Mouse (Mus musculus) liver, adult 2 months (tissue): ENCODE measurements around the gene Cby1. TPM values are rescaled to one million over a fixed set of nuclear protein-coding genes. Genes with fewer than 3 reads are reported as not detected.
A peak's percentile ranks its signal among the peaks of the same experiment; 100 is the strongest.
"Not testable (repeated sequence)": the region's sequence is repeated elsewhere in the genome, so short reads cannot be mapped to it uniquely, and the experiment has no call there.

Experiments used
- DNase-seq: peaks from one replicate; pipeline ENCODE4 v3.0.0-alpha.2; 2011; ENCODE audit warnings: low read depth, low spot score; ENCODE audit errors: extremely low read depth
- H3K27ac ChIP-seq: fragments of 200-500 bp; replicated peaks from 2 replicates; pipeline ENCODE4 v1.5.1; 2012; ENCODE audit warnings: low read depth, mild to moderate bottlenecking, control low read depth, inconsistent platforms, low read length; ENCODE audit not compliant: insufficient read depth
- H3K27me3 ChIP-seq: fragments of 200-500 bp; 2 replicates; pipeline ENCODE4 v1.6.1; 2012; ENCODE audit warnings: mild to moderate bottlenecking, moderate library complexity, low read length, inconsistent platforms; ENCODE audit not compliant: control insufficient read depth, insufficient read depth
- H3K36me3 ChIP-seq: fragments of 200-500 bp; 2 replicates; pipeline ENCODE4 v1.6.1; 2012; ENCODE audit warnings: low read length, inconsistent platforms; ENCODE audit not compliant: control insufficient read depth, insufficient read depth
- H3K4me1 ChIP-seq: fragments of 200-500 bp; 2 replicates; pipeline ENCODE4 v1.6.1; 2011; ENCODE audit warnings: low read length; ENCODE audit not compliant: control insufficient read depth, insufficient read depth
- H3K4me3 ChIP-seq: fragments of 200-500 bp; 2 replicates; pipeline ENCODE4 v1.5.1; 2011; ENCODE audit warnings: low read depth, mild to moderate bottlenecking, control low read depth, low read length, moderate library complexity; ENCODE audit not compliant: insufficient read depth
- H3K79me2 ChIP-seq: fragments of 200-500 bp; 2 replicates; pipeline ENCODE4 v1.6.1; 2012; ENCODE audit warnings: inconsistent platforms, mild to moderate bottlenecking, low read length, moderate library complexity; ENCODE audit not compliant: control insufficient read depth, insufficient read depth
- H3K9ac ChIP-seq: fragments of 200-500 bp; 2 replicates; pipeline ENCODE4 v1.6.1; 2012; ENCODE audit warnings: low read depth, mild to moderate bottlenecking, control low read depth, inconsistent platforms, low read length
- CTCF ChIP-seq: fragments of 200-500 bp; IDR thresholded peaks from 2 replicates; pipeline ENCODE4 v1.5.1; 2011; ENCODE audit warnings: low read depth, low read length, control low read depth
- POLR2A ChIP-seq: fragments of 200-500 bp; IDR thresholded peaks from 2 replicates; pipeline ENCODE4 v1.6.1; 2011; ENCODE audit warnings: low read length, control low read depth; ENCODE audit not compliant: insufficient read depth; ENCODE audit errors: extremely low read depth
- WGBS: fragments of 180-500 bp; shearing (Covaris S2); methylation state at CpG from one replicate; pipeline ENCODE4 v1.1.7; 2018; 5-methylcytosine and 5-hydroxymethylcytosine counted together
- polyA plus RNA-seq: library from polyadenylated mRNA; depleted of rRNA; stranded (reverse); fragments of >200 nt; gene quantifications from 2 replicates; pipeline ENCODE4 v1.2.3, GENCODE M21; 2012
- total RNA-seq: library from RNA; depleted of rRNA; stranded (reverse); fragments of >200 nt; gene quantifications from 2 replicates; pipeline ENCODE4 v1.2.3, GENCODE M21; 2014

Cby1 gene
- total and polyA plus RNA-seq, 2 experiments = 3.3 to 6.6 TPM

DNA sequence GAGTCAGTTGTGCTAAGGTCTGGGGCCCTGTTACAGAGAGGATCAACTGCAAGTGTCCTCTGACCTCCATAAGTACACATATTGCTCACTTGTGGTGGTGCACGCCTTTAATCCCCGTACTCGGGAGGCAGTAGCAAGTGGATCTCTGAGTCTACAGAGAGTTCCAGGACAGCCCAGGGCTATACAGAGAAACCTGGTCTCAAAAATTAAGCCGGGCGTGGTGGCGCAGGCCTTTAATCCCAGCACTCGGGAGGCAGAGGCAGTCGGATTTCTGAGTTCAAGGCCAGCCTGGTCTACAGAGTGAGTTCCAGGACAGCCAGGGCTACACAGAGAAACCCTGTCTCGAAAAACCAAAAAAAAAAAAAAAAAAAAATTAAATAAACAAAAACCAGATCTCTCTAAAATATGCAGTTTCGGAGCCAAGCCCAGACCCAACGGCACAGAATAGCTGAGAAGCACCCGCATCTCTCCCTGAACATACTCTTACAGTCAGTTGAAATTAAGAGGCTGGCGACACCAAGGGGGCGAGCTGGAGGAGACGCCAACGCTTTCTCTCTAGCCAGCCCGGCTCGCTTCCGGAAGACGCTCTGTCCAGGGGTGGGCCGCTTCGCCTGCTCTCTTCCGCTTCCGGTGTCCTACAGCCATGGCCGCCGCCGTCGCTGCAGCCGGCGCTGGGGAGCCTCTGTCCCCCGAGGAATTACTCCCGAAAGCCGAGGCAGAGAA is 11.4 kb downstream of the Cby1 start, which contains the start of gene Tomm22:
Gene Tomm22, plus strand, starts transcription at position 613 of the 723 bp plus-strand sequence.
- TF ChIP-seq POLR2A = peak; percentile 55; the same call in 1 of the 2 replicates
- TF ChIP-seq CTCF = peak; percentile 70
- Histone ChIP-seq H3K9ac (peak within 1 kb of the TSS; percentile 94), H3K36me3 (peaks cover 11% of the 10 kb centered on the region), H3K4me1 (peaks cover 8% of the 10 kb centered on the region), H3K27ac (peak within 1 kb of the TSS; percentile 38; the same call in 1 of the 2 replicates), H3K79me2 (peaks cover 10% of the 10 kb centered on the region), H3K27me3 (no peaks in the 10 kb centered on the region), H3K4me3 (peak within 1 kb of the TSS; percentile 94)
- 11% methylated on average over 33 of the region's 33 CpGs for WGBS
- peak; percentile 81 for DNase-seq

DNA sequence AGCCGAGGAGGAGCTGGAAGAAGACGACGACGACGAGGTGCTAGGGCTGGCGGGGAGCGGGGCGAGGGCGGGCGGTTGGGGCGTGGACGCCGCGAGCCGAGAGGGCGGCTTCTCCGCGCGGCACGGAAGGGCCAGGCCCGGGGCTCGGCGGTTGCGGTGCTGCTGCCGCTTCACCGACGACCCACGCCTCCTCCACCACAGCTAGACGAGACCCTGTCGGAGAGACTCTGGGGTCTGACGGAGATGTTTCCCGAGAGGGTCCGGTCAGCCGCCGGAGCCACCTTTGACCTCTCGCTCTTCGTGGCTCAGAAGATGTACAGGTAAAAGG is 11.9 kb downstream of the Cby1 start:
- H3K36me3 ChIP-seq = peaks cover 14% of the 10 kb centered on the region
- H3K79me2 ChIP-seq = peaks cover 10% of the 10 kb centered on the region
- peak overlapping the region; percentile 94 for H3K4me3 ChIP-seq
- no peaks in the 10 kb centered on the region for H3K27me3 ChIP-seq
- H3K27ac ChIP-seq = peak overlapping the region; percentile 38; the same call in 1 of the 2 replicates
- peak overlapping the region; percentile 94 for H3K9ac ChIP-seq
- H3K4me1 ChIP-seq = peaks cover 8% of the 10 kb centered on the region
- WGBS = under 1% methylated on average over 35 of the region's 37 CpGs
- TF ChIP-seq CTCF = no peak
- no peak for TF ChIP-seq POLR2A
- no peak for DNase-seq

DNA sequence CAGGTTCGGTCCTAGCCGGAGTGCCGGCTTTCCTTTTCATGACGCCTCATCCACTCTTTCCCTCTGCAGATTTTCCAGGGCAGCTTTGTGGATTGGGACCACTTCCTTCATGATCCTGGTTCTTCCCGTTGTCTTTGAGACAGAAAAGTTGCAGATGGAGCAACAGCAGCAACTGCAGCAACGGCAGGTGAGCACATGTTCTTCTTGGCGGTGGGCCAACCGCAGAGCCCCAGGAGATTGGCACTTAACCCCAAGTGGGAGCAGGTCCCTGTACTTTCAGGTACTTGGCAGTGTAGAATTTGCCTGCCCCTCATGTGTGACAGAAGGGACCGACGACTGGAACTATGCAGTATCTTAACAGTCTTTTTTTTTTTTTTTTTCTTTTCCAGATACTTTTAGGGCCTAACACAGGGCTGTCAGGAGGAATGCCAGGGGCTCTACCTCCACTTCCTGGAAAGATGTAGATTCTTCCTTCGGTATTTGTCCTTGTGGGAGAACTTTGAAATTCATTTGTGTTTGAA is 12.9 kb downstream of the Cby1 start:
- whole genome bisulfite sequencing = 54% methylated on average over 11 of the region's 11 CpGs
- H3K27me3 ChIP-seq, H3K4me1 ChIP-seq, DNase-seq, H3K4me3 ChIP-seq, H3K27ac ChIP-seq: not testable (repeated sequence)
- peaks cover 16% of the 10 kb centered on the region for H3K36me3 ChIP-seq
- H3K79me2 ChIP-seq = peaks cover 10% of the 10 kb centered on the region
- peak overlapping the region; percentile 8; the same call in 1 of the 2 replicates for H3K9ac ChIP-seq

DNA sequence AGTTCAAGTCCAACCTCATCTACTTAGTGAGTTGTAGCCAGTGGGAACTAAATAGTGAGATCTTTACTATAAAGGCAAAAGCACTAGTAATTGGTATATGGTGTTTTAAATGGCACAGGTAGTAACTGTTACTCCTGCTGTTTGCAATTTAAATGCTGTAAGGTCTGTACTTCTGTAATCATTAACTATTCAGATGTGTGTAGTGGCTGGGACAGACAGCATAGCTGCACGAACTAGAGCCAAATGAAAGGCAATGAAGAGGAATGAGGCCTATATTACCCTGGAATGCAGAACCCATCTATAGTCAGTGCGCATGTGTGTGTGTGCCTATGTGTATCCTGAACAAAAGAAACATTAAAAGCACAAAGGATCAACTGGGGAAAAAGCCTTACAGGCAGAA is 18.9 kb downstream of the Cby1 start:
- Histone ChIP-seq H3K79me2 (peaks cover 22% of the 10 kb centered on the region; the same call in 1 of the 2 replicates), H3K4me3 (no peak overlapping the region), H3K9ac (no peak overlapping the region), H3K36me3 (peaks cover 17% of the 10 kb centered on the region), H3K4me1 (peaks cover 10% of the 10 kb centered on the region), H3K27me3 (no peaks in the 10 kb centered on the region), H3K27ac (no peak overlapping the region)
- DNase-seq = no peak
- TF ChIP-seq CTCF (no peak), POLR2A (no peak)
- WGBS = 50% methylated on average over 2 of the region's 2 CpGs

DNA sequence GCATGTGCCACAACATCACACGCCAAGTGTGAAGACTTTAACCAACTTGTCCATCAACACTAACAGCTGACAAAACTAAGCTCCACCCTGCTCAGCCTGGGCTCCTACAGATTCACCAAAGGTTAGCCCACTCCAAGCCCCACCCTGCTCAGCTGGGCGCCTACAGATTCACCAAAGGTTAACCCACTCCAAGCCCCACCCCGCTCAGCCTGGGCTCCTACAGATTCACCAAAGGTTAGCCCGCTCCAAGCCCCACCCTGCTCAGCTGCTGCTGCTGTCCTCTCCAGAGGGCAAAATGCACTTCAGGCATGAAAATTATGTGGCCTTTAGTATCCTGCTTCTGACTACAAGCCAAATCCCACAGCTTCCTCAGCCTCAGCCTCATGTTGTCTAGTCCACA is 23.0 kb downstream of the Cby1 start:
- H3K36me3 ChIP-seq = no peaks in the 10 kb centered on the region
- TF ChIP-seq CTCF (no peak), POLR2A (no peak)
- H3K27ac ChIP-seq = no peak overlapping the region; the same call in 1 of the 2 replicates
- peak; percentile 58 for DNase-seq
- peaks cover 43% of the 10 kb centered on the region for H3K4me1 ChIP-seq
- peaks cover 31% of the 10 kb centered on the region; the same call in 1 of the 2 replicates for H3K79me2 ChIP-seq
- no peak overlapping the region for H3K4me3 ChIP-seq
- WGBS = 53% methylated on average over 4 of the region's 4 CpGs
- no peak overlapping the region for H3K9ac ChIP-seq
- no peaks in the 10 kb centered on the region for H3K27me3 ChIP-seq

DNA sequence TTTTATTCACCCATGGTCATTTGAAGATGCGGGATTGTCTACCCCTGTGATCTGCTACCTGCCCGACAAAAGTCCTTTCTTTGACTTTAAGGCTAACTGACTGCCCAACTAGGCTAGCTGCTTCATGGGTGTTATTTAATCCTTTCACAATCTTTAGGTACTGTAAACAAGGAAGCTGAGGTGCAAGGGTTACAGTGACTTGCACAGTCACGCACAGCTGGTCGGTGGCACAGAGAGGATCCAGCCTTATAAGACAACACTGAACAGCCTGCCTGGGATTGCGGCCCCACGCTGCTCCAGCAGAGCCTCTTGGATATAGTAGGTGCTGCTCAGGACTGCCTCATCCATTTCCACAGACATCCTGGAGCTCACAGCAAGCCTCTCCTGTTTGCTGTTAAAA is 24.1 kb downstream of the Cby1 start:
- no peak overlapping the region for H3K4me3 ChIP-seq
- WGBS = 24% methylated on average over 6 of the region's 6 CpGs
- no peak for TF ChIP-seq CTCF
- no peak for TF ChIP-seq POLR2A
- no peaks in the 10 kb centered on the region for H3K27me3 ChIP-seq
- peak; percentile 83 for DNase-seq
- peak overlapping the region; percentile 88 for H3K27ac ChIP-seq
- no peaks in the 10 kb centered on the region for H3K36me3 ChIP-seq
- H3K79me2 ChIP-seq = peaks cover 34% of the 10 kb centered on the region; the same call in 1 of the 2 replicates
- H3K9ac ChIP-seq = peak overlapping the region; percentile 35
- peaks cover 43% of the 10 kb centered on the region for H3K4me1 ChIP-seq
